Mouse (Mus musculus): ENCODE data around the gene Mindy3.

The Mindy3 gene

DNA sequence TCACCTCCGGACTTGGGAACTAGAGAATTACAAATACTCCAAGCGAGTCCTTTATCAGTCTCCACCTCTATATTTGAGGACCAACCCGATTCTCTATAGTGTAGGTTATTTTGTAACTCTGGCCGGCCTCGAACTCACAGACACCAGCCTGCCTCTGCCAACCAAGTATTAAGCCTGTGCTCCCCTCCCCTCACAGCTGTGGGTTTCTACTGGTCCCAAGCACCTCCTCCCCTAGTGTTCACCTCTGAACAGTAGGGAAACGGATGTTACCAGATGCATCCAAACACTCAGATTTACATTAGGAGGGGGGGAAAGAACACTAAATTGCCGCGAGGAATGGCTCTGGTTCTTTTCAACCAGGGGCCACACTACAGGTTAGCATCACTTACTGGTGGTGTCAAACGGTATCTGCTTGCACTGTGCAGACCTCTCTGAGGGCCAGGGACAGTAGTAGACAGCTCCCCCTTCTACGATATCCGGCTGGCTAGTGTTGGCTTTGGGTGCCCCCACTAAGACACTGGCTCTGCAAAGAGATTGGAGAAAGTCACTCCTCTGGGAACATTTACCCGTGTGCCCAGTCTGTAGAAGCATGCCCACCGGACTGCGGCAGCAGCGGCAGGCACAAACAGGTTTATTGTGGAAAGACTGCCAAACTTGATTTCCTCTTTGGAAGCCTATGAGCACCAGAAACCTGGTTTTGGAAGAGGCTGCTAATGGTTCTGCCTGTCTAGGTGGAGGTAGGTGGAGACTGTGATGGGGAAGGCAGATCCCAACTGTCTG lies 118.6 kb downstream of the Mindy3 start:
- DNase-seq (ENCODE audit: low spot score): no peak

GRCm38 (mm10) chr2:12297287-12297686 lies 122.0 kb downstream of the Mindy3 start:
- DNase-seq (ENCODE audit: low spot score): no peak
